Mouse (Mus musculus) E14TG2a.4 (cell line): ENCODE measurements around the gene Prr15l.

ENCODE experiments used
- H3K27me3 ChIP-seq: 2 replicates; pipeline ENCODE4 v1.6.1; 2014; ENCODE audit warnings: low read length, control low read depth; ENCODE audit not compliant: insufficient read depth
- H3K36me3 ChIP-seq: 2 replicates; pipeline ENCODE4 v1.6.1; 2014; ENCODE audit warnings: low read length, control low read depth; ENCODE audit not compliant: insufficient read depth
- H3K4me1 ChIP-seq: replicated peaks from 2 replicates; pipeline ENCODE4 v1.6.1; 2014; ENCODE audit warnings: low read depth, low read length, control low read depth
- H3K4me3 ChIP-seq: replicated peaks from 2 replicates; pipeline ENCODE4 v1.5.1; 2014; ENCODE audit warnings: mild to moderate bottlenecking, low read length
- H3K9me3 ChIP-seq: 2 replicates; pipeline ENCODE4 v1.6.1; 2014; ENCODE audit warnings: low read length, control low read depth
- CTCF ChIP-seq: conservative IDR thresholded peaks from 2 replicates; pipeline ENCODE4 v1.5.1; 2014; ENCODE audit warnings: low read length
- NANOG ChIP-seq: IDR thresholded peaks from 2 replicates; pipeline ENCODE4 v1.6.1; 2014; ENCODE audit warnings: borderline replicate concordance, low read length, mixed read lengths
- POU5F1 ChIP-seq: IDR thresholded peaks from 2 replicates; pipeline ENCODE4 v1.6.1; 2014; ENCODE audit warnings: low read length, borderline replicate concordance

The Prr15l gene

DNA sequence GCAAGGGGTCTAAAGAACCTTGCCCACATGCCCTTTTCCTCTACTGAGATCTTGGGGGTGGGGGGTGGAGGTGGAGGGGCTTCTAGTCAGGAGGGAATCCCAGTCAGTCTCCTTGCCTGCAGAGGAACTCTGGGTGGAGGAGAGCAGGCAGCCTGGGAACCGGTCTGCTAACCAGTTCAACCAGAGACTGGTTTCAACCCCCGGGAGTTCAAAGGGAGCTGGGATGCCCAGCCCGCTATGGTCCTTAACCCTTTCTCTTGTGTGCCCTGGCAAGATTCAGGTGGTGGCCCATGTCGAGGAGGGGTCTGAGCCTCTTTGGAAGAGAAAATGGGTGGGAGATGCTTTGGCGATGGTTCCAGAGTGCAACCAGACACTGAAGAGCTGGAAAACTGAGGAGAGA lies 787 bp downstream of the Prr15l start:
- peaks cover 15% of the 10 kb centered on the region for H3K27me3 ChIP-seq
- peaks cover 64% of the 10 kb centered on the region for H3K4me1 ChIP-seq
- TF ChIP-seq CTCF = no peak
- TF ChIP-seq NANOG = no peak
- no peak for TF ChIP-seq POU5F1
- H3K9me3 ChIP-seq = no peaks in the 10 kb centered on the region
- H3K4me3 ChIP-seq = peak overlapping the region; percentile 67
- no peaks in the 10 kb centered on the region for H3K36me3 ChIP-seq

GRCm38 (mm10) chr11:96929096-96929765 lies 1.3 kb downstream of the Prr15l start:
- Histone ChIP-seq H3K27me3 (peaks cover 15% of the 10 kb centered on the region), H3K4me1 (peaks cover 70% of the 10 kb centered on the region), H3K4me3 (peak overlapping the region; percentile 67), H3K9me3 (no peaks in the 10 kb centered on the region), H3K36me3 (no peaks in the 10 kb centered on the region)
- TF ChIP-seq POU5F1 (no peak), CTCF (no peak), NANOG (no peak)

GRCm38 (mm10) chr11:96929766-96930331 lies 1.9 kb downstream of the Prr15l start:
- Histone ChIP-seq H3K9me3 (no peaks in the 10 kb centered on the region), H3K27me3 (peaks cover 15% of the 10 kb centered on the region), H3K36me3 (no peaks in the 10 kb centered on the region), H3K4me1 (peaks cover 72% of the 10 kb centered on the region), H3K4me3 (peak overlapping the region; percentile 67)
- TF ChIP-seq NANOG (no peak), POU5F1 (no peak), CTCF (no peak)

GRCm38 (mm10) chr11:96931327-96932062 lies 3.6 kb downstream of the Prr15l start:
- H3K27me3 ChIP-seq = peaks cover 15% of the 10 kb centered on the region
- H3K36me3 ChIP-seq = no peaks in the 10 kb centered on the region
- H3K4me1 ChIP-seq = peaks cover 77% of the 10 kb centered on the region
- no peaks in the 10 kb centered on the region for H3K9me3 ChIP-seq
- TF ChIP-seq CTCF = no peak
- TF ChIP-seq NANOG = no peak
- peak overlapping the region; percentile 26; the same call in 1 of the 2 replicates for H3K4me3 ChIP-seq

DNA sequence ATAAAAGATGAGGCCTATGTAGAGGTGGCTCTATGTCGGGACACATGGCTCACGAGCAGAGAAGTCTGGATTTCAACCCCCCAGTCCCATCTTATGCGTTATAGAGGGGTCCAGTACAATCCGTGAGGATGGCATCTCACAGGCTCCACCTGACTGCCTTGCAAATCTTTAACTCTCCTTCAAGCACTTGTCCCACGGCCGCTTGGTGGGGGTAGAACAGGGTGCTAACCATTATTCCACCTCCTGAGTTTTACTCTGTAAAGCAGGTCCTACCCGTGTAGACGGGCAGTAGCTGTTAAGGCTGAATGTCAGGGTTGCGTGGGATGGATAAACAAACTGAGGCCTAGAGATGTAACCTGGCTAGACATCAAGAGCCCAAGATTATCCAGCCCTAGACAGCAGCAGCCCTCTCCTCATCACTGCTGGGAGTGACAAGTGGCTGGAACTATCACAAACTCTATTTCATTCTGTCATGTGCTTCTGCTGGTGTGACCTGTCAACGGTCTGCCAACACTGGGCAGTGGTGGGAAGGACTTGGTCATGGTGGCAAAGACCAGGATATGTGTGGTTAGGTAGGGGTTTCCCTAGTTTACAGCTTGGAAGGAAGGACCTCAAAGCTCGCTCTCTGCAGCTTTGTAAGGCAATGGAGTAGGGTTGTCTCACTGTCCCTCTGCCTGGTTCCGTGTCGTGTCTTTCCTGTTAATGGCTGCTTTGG lies 5.8 kb downstream of the Prr15l start:
- peaks cover 67% of the 10 kb centered on the region for H3K4me1 ChIP-seq
- H3K36me3 ChIP-seq = peaks cover 7% of the 10 kb centered on the region
- peaks cover 7% of the 10 kb centered on the region; the same call in 1 of the 2 replicates for H3K27me3 ChIP-seq
- TF ChIP-seq POU5F1 (no peak), NANOG (no peak), CTCF (no peak)
- H3K9me3 ChIP-seq = no peaks in the 10 kb centered on the region
- H3K4me3 ChIP-seq = peak overlapping the region; percentile 78

DNA sequence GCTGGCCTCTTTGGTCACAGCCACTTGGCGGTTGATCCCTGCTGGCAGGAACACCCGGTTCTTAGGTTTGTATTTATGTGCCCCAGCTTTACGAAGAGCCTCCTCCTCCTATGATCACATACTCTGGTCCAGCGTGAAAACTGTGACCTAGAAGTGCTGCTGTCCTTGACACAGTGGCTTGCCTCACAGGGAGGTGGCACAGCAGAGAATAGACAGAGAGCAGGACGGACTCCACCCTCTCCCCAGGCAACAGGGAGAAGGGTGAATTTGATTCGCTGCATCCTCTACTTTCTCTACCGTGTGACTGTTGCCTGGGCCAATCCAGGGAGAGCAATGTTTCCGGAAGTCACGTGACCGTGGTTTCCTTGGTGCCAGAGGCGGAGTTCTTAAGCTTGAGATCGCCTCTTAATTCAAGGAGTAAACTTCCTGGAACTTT lies 7.0 kb downstream of the Prr15l start:
- Histone ChIP-seq H3K27me3 (0 out of 2 replicates have a peak, but pooled peaks cover 4% of the 10 kb centered on the region), H3K4me1 (peaks cover 56% of the 10 kb centered on the region), H3K36me3 (peaks cover 19% of the 10 kb centered on the region), H3K9me3 (no peaks in the 10 kb centered on the region), H3K4me3 (peak overlapping the region; percentile 78)
- TF ChIP-seq NANOG = no peak
- TF ChIP-seq POU5F1 = no peak
- TF ChIP-seq CTCF = no peak

DNA sequence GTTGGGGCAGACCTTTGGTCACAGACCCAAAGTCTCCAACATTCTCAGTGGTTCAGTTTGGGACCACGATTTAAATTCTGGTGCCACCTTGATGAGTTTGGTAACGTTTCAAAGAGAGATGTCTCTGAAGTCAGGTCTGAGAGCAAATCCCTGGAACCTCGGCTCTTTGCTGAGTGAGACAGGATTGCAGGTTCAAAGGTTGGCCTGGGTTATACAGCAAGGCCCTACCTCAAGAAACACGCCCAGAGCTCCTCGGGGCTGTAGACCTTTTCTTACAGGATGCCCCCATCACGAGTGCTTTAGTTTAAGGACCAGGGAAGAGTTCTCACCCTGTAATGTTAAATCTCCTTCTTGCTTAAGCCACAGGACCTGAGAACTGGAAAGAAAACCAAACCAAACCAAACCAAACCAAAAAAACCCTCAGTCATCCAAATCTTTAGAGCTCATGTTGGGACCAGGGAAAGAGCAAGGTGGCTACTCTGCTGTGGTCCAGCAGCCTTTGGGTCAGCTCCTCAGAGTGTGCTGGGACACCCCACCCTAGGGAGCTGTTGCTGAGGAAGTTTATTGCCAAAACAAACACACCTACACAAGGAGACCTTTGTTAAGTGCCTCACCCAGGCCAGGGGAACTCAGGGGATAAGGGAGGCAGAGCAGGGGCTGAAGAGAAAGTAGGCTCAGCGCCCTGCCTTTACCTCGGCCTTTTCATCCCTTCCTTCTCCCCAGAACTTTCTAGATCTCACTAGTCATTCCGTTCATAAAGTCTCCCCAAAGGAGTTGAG lies 8.2 kb downstream of the Prr15l start:
- Histone ChIP-seq H3K36me3 (peaks cover 31% of the 10 kb centered on the region), H3K4me1 (peaks cover 57% of the 10 kb centered on the region), H3K4me3 (peak overlapping the region; percentile 78; the same call in 1 of the 2 replicates), H3K27me3 (0 out of 2 replicates have a peak, but pooled peaks cover 4% of the 10 kb centered on the region), H3K9me3 (no peaks in the 10 kb centered on the region)
- TF ChIP-seq POU5F1 = no peak
- no peak for TF ChIP-seq CTCF
- no peak for TF ChIP-seq NANOG
